Mouse (Mus musculus) hindlimb bud, embryonic 11.5 days (tissue): ENCODE measurements around the gene Usp35.

Source experiments
- DNase-seq: peaks from one replicate; pipeline ENCODE4 v3.0.0-alpha.2; 2012; ENCODE audit warnings: low read depth, low spot score; ENCODE audit errors: extremely low spot score

The Usp35 gene

DNA sequence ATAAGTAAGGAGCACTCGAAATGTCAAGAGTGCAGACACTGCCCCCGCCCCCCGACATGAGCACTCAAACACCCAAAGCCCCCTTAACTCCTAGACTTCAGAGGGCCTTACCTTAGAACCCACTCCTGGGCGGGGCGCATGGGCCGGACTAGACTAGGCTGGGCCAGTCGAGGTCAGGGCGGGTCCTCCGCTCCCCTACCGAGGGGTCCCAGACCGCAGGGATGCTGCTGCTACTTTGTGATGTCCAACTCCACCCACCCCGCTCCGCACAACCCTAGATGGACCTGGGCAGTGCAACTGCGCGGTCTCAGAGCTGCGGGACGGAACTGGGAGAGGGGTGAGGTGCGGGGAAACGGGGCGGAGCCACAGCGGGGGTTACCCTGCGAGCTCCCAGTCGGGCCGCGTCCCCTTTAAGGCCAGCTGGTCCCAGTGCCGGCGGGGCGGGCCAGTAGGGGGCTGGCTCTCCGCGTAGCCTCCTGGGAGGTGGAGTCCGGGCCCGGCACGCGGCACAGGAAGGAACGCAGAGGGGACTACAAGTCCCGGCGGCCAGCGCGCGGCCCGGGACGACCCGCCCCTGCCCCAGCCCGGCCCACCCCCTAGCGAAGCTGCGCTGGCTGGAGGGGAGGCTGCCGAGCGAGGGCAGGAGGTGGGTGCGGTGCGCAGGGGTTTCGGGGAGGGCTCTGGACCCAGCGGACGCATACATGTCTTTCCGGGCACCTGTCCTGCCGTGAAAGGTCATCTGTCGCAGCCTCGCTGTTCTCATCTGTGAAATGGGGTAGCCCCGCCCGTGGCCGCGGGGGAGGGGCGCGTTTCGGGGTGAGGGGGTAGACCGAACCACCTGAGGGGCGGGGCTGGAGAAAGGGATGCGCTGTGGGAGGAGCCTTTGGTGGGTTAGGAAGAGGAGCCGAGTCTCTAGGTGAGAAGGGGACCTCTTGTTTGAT is at the start of gene Usp35, which contains the start of gene Kctd21:
Gene Usp35 (minus strand): TSS at position 295 of the 941 bp plus-strand sequence.
Gene Kctd21 (plus strand): TSS at position 602 of the 941 bp plus-strand sequence.
- DNase-seq, result peak; percentile 57

DNA sequence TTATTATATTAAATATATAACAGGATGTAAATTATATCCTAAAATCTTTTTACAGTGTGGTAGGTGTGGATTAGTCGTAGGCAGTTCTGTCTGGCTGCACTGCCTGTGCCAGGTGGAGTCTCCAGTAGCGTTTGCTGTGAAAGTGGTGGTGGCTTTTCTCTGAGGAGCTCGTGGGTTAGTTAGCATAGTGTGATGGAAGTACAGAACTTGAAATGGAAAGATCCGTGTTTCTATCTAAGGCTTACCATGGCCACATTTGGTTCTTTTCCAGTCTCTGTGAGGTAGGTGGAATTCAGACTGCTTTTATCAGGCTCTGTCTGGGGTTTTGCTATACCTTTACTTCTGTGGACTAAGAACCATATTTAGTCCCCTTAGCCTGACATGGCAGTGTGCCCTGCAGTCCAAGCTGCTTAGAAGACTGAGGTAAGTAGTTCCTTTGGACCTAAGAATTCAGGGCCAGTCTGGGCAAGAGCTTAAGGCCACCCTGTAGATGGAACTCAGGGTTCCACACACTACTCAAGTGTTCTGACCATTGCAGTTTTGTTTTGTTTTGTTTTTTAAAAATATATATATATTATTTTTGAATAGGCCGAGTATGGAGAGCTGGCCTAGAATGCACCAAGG is 48.8 kb upstream of the Usp35 start:
- no peak for DNase-seq

DNA sequence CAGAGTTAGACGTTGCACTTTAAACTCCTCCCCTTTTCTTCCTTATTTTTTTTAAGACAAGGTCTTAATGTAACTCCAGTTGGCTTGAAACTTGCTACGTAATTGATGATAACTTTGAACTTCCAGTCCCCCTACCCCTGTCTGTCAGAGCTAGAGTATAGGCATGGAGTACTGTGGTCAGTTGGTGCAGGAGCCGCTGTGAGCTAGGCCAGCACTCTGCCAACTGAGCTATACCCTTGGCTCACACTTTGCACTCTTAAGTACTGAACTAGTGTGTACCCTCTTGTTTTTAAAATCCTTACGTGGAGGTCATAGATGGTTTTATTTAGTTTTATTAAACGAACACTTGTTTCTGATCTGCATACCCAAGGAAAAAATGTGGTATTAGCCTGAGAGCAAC is 47.5 kb upstream of the Usp35 start:
- DNase-seq, result no peak

DNA sequence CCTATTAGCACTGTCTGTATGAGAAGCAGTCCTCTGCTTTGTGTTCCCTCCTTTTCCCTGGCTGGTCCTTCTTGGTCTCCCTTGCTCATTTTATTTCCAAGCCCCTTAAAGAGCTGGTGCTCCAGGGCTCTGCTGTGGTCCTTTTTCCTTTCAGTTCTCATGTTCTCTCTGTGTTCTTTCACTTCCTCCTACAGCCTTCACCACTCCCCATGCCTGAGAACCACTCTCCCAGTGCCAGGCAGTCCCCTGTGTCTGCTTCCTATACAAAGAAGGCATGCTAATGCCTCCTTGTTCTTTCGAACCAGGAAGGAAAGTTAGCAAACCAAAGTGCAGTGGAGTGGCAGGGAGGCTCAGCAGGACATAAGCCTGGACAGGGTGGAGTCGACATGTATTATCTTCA is 44.1 kb upstream of the Usp35 start:
- no peak for DNase-seq

DNA sequence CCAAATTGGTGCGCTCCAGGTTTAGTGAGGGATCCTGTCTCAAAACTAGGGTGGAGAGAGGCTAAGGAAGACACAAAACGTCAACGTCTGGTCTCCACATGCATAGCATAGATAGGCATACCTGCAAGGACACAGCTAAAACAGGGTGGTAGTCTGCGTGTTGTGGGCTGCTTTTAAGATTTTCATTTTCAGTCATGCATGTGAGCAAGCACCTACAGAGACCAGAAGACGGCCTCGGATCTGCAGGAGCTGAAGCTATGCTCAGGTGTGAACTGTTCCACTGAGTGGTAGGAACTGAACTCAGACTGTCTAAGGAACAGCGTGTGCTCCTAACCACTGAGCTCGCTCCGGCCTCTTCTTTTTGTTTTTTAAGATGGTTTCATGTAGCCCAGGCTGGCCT is 43.3 kb upstream of the Usp35 start:
- DNase-seq, result no peak

DNA sequence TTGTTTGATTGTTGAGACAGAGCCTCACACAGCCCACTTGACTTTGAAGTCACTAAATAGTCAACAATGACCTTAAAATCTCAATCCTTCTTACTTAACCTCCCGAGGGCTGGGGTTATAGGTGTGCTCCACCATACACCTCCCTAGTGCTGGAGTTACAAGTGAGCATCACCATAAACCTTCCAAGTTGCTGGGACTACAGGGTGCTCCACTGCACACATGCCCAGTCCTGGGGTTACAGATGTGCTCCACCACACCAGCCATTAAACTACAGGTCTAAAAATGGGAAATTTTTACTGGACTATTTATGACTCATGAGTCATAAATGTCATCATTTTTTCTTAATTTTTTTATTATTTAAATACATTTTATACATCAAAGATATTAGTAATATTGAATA is 34.1 kb upstream of the Usp35 start:
- DNase-seq, result no peak

DNA sequence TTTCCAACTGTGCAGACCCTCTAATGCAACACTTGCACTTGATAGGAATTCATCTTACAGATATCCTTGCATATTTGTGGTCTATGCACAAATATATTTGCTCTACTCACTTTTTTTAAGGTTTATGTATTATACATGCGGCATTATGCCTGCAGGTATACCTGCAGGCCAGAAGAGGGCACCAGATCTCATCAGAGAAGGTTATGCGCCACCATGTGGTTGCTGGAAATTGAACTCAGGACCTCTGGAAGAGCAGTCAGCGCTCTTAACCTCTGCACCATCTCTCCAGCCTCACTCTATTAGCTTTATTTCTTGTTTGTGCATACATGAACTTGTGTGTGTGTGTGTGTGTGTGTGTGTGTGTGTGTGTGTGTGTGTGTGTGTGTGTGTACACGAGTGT is 29.6 kb upstream of the Usp35 start:
- DNase-seq, result no peak

DNA sequence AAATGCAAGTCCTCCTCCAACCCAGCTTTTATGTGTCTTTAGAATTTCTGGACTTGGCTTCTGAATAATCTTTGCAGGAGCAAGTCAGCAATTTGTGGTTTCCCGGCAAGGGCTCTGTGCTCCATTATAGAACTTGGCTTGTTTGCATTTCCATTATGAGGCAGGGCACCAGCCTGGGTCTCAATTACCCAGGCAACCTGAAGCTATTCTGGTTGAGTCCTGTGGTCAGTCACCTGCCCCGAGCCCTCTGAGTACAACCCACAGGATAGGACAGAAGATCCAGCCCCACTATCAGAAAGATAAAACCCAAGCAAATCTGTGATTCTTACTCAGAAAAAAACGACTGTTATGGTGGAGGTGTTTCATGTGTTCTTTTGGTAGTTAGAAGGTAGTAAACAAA is 29.1 kb upstream of the Usp35 start:
- DNase-seq, result no peak

DNA sequence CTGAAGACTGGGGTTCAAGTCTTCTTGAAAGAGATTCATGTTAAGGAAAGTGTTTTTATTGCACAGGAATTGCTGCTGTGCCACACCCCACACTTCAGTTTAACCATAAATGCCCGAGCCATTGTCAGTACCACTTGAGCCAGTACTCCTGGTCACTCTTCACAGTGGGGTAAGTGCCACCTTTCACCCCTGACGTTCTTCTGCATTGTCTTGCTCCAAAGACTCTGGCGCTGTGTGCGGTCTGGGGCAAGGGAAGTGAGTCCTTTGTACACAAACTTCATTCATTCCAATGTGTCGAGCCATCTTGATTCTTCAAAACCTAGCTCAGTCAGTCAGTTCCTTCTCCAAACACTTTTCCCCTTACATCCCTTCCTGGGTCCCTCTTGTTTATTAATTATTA is 28.3 kb upstream of the Usp35 start:
- DNase-seq, result no peak

DNA sequence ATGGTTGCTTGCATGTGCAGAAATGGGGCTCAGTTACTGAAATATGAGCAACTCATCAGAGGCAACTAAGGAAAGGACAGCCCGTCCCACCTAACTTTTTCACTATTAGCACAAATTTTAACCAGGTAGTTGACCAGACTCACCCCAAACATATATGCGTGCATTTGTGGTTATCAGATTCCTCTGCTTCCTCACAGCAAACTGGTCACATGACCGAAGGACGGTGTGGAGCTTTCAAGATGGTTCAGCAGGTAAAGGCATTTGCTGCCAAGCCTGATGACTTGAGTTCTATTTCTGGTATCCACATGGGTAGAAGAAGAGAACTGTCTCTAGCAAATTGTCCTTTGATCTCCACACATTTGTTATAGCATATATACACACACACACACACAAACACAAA is 26.5 kb upstream of the Usp35 start:
- DNase-seq, result no peak

DNA sequence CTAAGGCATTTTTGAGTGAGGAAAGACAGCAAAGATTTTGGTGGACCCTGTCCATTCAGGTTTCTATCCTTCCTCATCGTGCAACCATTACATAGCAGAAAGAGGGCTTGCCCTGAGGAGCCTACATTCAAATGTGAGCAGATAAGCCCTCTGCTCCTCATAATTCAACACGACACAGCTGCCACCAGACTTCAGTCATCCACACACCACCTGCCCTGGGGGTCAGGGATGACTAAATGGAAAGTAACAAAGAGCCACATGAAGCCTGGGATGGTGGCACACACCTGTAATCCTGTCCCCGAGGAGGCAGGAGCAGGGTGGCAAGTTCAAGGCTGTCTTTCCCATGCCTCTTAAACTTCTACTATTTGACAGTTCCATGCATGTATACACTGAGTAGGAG is 26.0 kb upstream of the Usp35 start:
- DNase-seq, result no peak

DNA sequence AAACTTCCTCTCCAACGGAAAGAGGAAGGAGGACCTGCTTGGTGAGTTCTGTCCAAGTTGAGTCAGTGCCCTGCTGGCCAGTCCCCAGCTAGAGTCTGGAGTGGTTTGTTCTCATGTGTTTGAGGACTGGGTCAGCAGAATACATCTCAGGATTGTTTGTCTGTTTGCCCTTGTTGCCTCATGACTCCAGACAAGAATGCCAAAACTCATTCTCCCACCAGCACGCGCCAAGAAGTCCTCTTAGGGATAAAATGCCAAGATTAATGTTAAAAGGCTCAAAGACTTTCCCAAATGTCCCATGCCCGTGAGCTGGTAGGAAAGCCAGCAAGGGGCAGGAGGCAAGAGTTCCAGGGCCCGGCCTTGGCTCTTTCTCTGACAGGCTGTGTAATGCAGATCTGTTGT is 25.1 kb upstream of the Usp35 start:
- no peak for DNase-seq

DNA sequence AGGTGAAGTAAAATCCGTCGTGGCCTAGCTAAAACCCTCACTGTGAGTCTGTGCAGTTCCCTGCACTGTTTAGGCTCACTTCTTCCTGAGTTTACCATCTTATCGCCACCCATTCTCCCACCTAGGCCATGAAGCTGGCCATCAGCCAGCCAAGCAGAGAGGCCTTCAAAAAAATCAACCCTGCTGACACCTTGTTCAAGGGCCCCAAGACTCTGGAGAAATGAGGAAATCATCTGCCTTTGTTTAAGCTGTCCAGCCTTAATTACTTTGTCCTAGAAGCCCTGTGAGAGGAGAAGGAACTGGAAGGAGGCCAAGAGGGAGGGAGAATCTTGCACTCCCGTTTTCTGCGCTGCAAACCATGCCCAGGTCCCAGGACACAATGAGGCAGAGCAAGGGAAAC is 24.4 kb upstream of the Usp35 start:
- no peak for DNase-seq

DNA sequence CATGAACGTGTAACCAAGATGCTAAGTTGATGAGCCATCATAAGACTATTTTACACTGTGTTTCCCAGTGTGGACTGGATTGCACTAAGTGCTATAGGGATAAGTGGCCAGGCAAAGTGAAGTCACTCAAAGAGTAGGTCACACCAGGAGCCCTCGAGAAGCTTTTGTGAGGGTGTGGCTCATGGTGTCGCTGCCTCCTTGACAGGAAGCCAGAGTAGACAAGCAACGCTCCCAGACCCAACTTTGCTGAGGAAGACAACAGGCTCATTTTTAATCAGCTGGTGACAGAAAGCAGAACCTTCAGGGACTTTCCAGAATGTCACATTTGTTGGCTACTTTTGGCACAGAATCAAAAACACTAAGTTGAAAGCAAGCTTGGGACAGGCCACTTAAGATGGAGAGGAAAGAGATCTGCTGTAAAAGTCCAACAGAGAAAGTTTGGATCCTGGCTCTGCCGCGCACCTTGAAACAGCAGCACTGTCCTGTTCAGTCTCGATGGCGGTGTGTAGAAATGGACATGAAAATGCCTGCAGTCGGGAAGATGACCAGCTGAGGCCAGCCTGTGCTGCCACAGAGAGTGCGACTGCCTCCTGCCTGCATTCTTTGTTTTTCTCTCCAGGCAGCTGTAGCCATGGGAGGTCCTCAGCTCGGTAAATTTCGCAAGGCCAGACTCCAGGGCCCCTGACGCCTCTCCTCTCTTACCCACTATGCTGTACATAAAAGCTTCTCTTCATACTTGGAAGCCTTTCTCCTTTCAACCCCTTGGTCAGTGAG is 23.4 kb upstream of the Usp35 start:
- DNase-seq, result no peak

DNA sequence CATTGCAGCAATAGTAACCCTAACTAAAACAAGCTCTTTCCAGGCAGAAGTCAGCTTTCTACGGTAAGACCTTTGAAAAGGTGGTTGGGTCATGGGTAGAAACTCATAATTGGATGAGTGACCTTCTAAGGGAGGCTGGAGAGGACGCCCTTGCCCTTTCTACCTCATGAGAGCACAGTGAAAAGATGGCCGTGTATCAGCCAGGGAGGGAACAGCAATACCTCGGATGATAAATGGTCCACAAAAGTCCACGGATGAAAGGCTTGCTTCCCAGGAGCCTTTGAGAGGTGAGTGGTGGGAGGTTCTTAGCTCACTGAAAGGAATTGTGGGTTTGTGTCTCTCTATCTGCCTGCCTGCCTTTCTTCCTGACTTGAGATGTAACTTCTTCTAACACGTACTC is 21.5 kb upstream of the Usp35 start:
- no peak for DNase-seq

DNA sequence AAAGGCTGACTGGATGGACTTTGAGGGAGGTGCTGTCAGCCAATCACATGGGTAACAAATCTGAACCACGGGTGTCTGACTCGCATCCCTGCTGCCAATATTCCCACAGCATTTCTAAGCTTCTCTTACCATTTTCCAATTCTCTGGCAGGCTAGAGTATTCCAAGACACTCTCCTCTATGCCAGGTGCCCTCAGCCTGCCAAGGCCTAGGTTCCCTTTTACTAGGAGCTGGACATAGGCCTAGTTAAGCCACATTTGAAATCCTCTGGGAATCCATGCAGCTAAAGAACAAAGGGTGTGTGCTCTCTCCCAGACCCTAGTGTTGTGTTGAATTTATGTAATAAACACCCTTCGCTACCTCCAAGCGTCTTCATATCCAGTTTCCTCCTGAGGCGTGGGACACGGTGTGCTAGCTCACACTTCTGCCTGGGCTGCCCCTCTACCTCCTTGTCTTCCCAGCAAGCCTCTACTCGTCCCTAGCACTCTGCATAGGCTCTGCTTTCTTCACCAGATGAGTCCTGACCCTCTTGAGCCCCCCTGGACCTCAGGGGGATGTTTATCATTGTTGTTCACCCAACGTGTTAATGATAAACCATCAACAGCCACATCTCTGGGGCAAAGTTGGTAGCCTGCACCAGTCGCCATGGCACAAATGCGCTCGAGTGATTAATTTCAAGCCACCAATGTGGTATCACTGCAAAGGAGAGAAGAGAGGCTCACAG is 20.1 kb upstream of the Usp35 start:
- no peak for DNase-seq

DNA sequence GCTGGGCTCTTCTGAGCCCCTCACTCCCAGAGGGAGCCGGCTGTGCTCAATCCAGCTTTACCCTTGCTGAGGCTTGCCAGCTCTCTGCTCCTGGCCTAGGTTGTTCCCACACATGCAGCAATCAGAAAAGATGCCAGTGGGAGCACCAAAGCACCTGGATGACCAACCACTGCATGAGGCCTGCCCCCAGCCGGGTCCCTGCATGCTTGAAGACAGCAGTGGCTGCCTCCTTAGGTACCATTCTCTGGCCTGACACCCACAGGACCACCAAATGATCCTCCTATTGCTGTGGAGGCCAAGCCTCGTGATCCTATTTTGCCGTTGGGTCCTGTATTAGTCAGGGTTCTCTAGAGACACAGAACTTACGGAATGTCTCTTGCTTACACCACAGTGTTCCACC is 19.1 kb upstream of the Usp35 start:
- DNase-seq, result no peak

DNA sequence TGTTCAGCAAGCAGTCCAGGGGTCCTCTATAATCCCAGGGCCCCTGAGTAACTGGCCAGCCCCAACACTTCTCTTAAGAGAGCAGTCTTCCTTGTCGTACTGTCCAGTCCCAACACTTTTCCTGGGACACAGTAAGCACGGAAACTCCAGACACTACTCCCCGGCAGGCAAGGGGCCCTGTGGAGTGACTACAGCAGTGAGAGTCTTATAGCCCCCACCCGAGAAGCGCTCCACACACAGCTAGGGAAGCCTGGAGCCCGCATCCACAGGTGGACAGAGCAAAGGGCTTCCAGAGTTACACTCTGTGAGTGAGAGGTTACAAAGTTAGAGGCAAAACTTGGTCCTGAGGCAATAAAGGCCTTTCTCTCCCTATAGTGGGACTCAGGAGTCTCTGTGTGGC is 17.6 kb upstream of the Usp35 start:
- no peak for DNase-seq

DNA sequence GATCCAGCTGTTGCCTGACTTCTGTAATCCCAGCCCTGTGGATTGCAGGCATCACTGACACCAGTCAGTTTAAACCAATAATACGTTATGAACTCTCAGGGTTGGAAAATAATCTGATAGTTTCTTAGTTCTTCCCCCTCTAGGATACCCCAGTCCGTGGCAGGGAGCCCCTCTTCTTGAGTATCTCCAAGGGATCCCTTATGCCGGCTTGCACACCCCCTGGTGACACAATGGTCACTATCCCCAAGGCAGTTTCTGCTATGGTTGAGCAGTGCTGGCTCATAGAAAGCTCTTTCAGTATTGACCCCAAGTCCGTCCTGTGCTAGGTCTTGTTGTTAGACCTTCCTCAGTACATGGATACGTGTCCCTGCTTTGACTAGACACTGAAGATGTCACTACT is 17.0 kb upstream of the Usp35 start:
- DNase-seq, result no peak

DNA sequence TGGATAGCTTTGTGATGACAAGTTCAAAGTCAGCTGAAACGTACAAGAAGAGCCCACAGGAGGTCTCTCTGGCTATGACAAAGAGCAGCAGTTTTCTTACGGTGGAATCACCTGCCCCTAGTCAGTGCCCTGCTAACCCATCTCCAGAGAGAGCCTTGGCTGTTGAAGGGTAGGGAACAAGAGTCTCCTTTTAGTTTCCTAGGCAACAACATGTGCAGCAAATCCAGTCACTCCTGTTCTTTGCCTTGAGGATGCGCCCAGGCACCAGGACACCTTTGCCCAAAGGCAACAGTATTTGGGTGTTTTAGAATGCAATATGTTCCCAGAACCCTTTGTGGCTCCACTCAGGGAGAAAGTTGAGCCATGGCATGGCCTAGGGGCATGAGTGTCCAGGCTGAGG is 16.5 kb upstream of the Usp35 start:
- no peak for DNase-seq

DNA sequence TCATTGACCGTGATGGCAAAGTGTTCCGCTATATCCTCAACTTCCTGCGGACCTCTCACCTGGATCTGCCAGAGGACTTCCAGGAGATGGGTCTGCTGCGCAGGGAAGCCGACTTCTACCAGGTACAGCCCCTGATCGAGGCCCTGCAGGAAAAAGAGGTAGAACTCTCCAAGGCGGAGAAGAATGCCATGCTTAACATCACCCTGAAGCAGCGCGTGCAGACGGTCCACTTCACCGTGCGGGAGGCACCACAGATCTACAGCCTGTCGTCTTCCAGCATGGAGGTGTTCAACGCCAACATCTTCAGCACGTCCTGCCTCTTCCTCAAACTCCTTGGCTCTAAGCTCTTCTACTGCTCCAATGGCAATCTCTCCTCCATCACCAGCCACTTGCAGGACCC is 15.6 kb upstream of the Usp35 start:
- no peak for DNase-seq
